In genomic region chr7:125139196-125139595, GRCm38 (mm10) we compare ENCODE assay signal across 22 mouse cellular contexts.
"Had no signal": no experiment of that assay in that cellular context is flagged by ENCODE, and none has a peak within 500 bp of the region (broad histone marks: within the 10 kb centered on the region; RNA-seq: fewer than 3 reads in every experiment).

No protein-coding gene starts in this region.

- ATAC-seq: intestine, embryonic 15.5 days; liver, embryonic 12.5 days; midbrain, embryonic 13.5 days; midbrain, embryonic 16.5 days had no signal

- H3K4me1 ChIP-seq: intestine, embryonic 15.5 days; liver, embryonic 12.5 days; liver, embryonic 15.5 days; lung, embryonic 15.5 days; megakaryocyte, embryonic 14.5 days; midbrain, embryonic 10.5 days; neural tube, embryonic 13.5 days had no signal

- H3K36me3 ChIP-seq: intestine, embryonic 15.5 days; limb, embryonic 10.5 days; limb, embryonic 13.5 days; liver, embryonic 12.5 days; liver, embryonic 15.5 days; lung, embryonic 15.5 days; midbrain, embryonic 10.5 days; midbrain, embryonic 13.5 days; neural tube, embryonic 13.5 days had no signal

- H3K27ac ChIP-seq: intestine, embryonic 15.5 days; limb, embryonic 10.5 days; limb, embryonic 13.5 days; liver, embryonic 12.5 days; liver, embryonic 15.5 days; lung, embryonic 15.5 days; midbrain, embryonic 10.5 days; midbrain, embryonic 13.5 days; neural tube, embryonic 13.5 days had no signal

- H3K9ac ChIP-seq: intestine, embryonic 15.5 days; limb, embryonic 13.5 days; liver, embryonic 12.5 days; liver, embryonic 15.5 days; lung, embryonic 15.5 days; midbrain, embryonic 13.5 days; neural tube, embryonic 13.5 days had no signal

- H3K4me3 ChIP-seq: intestine, embryonic 15.5 days; limb, embryonic 10.5 days; limb, embryonic 13.5 days; liver, embryonic 12.5 days; liver, embryonic 15.5 days; lung, embryonic 15.5 days; megakaryocyte, embryonic 14.5 days; midbrain, embryonic 10.5 days; midbrain, embryonic 13.5 days; myocyte; neural tube, embryonic 13.5 days had no signal

- DNase-seq: kidney, adult 11 months; kidney, adult 9 months; kidney, postnatal 14 days; kidney, postnatal 4 days; liver; lung, postnatal 4 days; retina, postnatal 1 day; right cerebral cortex, postnatal 25 days; spleen, adult 18-20 months; thymus, postnatal 25 days had no signal

- H3K27me3 ChIP-seq: intestine, embryonic 15.5 days; limb, embryonic 13.5 days; liver, embryonic 12.5 days; liver, embryonic 15.5 days; lung, embryonic 15.5 days; megakaryocyte, embryonic 14.5 days; midbrain, embryonic 13.5 days; neural tube, embryonic 13.5 days had no signal
